Mouse (Mus musculus) layer of hippocampus, postnatal 36 days (tissue): Measurements from ENCODE around the gene Hsf5. TPM values are rescaled to one million over a fixed set of nuclear protein-coding genes. Genes with fewer than 3 reads are reported as not detected.

Source experiments
- DNase-seq, 2 experiments: peaks; one replicate each; pipeline ENCODE4 v3.0.0; 2022
- total RNA-seq, 2 experiments: library from RNA; stranded (reverse); gene quantifications; 2 replicates each; pipeline ENCODE4 v1.2.3; 2021

Gene Hsf5
- total RNA-seq = under 1 TPM; 0.22 to 0.78 TPM

DNA sequence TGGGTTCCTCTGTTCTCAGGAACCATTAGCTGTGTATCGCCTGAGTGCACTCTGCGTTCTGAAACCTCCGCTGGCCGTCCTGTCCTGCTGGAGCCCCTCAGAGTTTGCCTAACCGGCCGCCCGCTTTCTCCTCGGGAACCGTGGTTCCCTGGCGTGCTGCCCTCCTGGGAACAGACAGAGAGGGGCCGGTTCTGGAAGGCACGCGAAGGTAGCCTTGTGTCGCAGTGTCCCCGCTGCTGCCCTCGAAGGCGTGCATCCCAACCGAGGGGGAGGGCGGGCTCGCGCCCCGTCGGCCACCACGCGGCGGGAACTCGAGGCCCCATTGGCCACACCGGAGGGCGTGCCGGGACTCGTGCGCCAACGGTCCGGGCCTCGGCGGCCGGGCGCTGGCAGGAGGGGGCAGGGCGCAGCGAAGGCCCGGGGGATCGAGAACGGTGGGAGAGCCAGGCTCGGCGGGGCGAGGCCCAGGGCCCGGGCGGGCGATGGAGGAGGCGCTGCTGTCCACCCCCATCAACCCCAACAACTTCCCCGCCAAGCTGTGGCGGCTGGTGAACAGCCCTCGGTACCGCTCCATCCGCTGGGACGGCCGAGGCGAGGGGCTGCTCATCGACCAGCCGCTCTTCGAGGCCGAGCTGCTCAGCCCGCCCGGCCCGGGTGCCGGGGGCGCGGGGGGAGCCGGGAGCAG, at the start of gene Hsf5:
TSS of gene Hsf5 (plus strand) at position 375 of the 685 bp plus-strand sequence.
- DNase-seq = no peak

DNA sequence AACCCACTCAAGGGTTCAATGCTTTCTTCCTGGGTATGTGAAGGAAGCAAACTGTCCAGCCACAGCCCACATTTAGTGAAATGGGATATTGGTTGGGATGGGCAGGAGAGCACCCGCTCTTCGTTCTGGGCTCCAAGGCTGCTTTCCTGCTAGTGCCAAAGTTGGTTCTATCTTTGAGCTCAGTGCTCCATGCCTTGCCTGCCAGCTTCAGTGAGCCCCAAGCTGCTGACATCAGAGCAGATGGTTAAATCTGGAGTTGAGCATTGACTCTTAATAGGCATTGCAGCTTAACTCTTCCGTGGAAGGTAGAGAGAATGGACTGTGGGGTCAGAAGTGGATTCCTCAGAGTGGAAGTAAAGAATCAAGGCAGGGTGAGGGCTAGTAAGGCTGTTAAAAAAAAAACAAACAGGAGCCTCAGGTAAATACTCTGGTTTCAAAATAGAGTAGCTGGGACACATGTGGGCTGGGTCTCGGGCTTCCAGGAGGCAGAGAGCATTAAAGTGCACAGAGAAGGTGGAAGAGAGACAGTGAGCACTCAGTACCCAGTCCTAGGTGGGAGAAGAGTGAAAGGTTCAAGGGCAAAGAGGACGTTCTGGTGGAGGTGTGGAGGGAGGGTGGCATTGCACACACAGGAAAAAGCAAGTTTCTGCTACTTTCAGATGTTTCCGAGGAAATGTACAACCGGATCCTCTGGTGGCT, 48.6 kb upstream of the Hsf5 start, which contains the start of gene Sept4:
TSS of gene Sept4 (plus strand) at position 649 of the 699 bp plus-strand sequence.
- no peak for DNase-seq

DNA sequence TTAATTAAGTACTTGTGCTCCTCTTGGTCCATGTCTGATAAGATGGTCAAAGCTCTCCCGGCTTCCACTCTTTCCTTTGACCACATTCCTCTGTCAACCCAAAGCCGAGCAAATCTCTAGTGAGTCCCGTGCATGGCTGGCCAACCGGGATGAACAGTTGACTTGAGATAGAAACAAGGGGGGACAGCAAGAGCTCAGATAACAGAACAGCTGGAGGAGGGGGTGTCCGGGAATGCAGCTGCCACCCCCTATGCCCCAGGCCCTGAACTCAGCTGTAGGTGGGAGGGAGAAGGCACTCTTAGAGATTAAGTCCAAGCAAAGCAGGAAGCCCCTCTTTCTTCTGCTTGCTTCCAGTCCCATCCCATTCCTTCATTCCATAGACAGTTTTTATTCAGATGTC, 46.2 kb upstream of the Hsf5 start:
- no peak for DNase-seq

DNA sequence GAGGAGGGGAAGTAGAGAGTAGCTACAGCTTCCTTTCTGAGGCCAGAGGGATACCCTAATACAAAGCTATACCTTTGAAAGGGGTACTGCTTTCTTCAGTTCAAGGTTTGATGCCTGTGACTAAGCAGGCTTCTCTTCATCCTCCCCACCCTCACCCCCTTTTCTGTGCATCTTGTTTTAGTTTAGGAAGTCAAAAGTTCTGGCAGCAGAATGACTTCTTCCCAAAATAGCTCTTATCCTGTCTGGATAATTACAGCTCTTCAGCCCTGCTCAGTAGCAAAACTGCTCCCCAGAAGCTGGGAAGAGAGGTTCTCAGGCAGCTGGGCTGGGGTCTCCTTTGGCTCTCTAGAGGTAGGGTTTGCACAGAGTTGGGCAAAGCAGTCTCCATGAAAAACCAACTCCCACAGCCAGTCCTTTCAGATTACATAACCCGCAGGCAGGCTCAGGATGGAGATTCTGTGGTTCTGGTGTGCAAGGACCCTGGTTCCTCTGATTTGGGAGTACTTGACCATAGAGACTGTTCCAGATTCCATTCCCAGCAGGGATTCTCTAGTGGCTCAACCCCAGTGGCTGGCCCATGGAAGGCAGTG, 45.5 kb upstream of the Hsf5 start:
- DNase-seq = no peak

DNA sequence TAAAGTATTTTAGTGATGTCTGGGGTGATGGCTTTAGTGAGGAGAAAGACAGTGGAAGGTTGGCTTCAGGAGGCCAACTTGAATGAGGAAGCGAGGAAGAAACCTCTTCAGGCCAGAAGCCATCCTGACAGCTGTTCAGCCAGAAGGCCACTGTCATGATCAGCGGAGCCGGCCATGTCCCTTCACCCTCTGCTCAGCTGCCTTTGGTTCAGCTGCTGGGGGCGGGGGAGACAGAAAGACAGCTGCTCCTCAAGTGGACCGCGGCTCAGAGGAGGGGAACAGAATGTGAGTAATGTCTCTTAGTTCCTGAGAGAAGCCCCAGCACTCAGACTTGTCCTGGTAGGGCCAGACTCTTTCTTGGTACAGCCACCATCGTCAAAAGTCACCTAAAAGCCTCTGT, 43.2 kb upstream of the Hsf5 start:
- DNase-seq = no peak

DNA sequence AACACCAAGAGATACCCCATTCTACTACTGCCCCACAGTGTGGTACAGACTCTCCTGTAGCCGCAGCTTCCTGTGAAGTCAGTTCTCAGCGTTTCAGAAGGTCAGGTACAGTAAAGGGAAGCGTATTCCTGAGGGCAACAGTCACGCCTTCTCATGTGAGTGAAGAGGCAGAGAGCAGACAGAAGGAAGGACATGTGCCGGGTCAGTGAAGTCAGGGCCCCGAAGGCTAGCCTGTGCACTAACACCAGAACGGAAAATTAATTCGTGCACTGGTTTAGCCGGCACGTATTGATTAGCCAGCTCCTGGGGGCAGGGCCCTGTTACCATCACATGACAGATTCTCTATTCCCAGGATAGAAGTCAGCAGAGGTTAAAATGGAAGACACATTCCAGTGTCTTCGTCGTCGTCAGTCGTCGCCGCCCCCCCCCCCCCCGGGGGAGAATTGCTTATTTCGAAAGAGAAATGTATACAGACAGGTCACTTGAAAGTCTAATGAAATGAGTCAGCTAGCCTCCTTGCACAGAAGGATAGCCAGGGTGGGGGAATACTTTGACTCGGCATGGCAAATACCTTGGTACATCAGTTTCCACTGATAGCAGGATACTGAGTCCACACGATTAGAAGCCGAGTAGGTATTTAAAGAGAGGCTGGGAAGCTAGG, 42.3 kb upstream of the Hsf5 start:
- no peak for DNase-seq

DNA sequence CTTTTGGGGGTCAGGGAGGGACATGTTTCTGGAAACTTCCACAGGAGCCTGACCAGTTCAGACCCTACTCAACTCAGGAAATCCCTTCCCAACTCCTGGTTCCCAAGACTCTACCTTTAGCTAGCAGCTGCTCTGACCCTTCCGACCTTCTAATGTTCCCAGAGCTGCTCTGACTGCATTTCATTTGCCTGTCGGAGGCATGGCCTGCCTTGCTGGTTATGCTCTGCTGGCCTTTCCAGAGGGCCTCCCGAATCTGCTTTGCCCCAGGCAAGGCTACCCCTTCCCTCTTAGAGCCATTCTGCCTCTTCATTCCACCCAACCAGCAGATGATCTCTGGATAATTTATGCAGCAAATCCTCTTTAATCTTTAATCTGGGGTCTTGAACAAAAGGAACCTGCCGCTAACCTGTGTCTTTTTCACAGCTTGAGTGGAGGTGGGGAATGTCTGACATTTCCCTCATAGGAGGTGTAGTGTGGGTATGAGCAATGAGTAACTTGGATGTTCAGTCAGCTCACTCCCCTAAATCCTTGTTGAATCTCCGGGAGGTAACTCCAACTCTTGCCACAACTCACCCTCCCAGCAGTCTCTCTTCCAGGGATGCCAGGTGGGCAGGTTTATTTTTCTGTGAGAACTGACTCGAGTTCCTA, 39.2 kb upstream of the Hsf5 start:
- no peak for DNase-seq

DNA sequence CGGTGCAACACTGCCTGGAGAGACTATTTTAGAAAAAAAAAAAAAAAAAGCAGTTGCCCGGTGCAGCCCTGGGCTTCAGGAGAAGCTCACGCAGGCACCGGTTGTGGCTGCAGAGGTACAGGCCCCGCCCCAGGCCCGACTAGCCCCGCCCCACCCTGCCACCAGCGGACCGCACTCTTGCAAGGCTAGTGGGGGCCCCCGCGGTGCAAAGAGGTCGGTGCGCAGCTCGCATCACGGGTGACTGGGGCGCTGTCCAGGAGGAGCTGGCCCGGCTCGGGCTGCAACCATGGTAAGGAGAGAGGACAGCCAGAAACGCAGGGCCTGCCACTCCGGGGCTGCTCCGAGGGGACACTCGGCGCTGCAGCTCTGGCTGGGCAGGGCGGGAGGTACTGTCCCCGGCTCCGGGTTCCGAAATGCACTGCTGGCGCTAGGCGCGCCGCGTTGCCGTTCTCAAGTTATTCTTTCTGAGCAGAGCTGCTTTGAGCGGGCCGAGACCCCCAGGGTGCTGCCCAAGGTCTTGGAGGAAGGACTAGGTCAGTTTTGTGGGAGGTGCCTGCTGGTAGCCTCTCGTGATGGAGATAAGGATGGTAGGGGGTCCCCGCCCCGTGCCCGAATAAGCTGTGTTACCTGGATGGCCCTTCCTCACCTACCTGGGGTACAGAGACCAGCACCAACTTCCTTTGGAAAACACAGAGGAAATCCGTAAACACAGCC, 38.6 kb upstream of the Hsf5 start:
- DNase-seq = peak; percentile 70 to 73

DNA sequence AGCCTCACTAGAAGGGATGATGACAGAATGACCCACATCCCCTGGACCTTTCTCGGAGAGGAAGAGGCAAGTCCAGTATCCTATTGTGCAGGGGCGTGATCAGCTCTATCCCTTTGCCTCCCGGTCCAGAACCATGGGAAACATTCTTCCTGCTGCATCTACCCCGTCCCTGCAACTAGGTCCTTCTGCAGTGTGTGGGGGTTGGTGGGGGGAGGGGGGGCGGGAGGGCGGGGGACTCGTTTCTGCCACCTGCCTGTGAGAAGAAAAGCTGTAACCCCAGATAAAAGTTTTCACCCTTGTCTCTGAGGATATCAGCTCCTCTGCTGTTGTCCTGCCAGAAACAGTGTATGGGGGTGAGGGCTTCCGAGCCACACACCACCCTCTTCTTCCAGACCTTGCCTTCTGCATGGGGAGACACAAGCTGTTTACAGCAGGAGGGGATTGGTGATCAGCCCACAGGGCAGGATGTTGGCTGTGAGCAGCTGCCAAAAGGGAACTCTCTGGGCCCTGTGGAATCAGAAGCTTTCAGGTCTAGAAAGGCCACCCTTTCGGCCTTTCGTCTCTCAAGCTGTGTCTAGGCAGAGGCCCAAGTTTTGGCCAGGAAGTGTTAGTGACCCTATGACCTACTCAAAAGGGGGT, 37.9 kb upstream of the Hsf5 start:
- no peak for DNase-seq

DNA sequence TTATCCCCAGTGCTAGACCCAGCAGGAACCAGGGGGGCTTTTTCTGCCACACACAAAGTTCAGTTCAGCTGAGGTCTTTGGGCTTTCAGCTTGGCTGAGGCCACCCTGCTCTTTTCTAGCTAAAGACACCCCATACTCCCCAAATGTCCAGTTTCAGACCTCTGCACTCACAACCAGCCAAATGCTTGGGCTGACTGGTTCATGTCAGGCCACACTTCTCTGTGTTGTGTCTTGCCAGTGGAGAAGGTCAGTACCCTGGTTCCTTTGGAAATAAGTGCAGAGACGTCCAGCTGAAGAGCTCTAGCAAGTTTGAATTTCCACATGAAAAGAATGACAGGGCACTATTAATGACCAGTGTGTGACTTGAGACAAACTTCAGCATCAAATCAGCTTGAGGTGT, 37.3 kb upstream of the Hsf5 start:
- DNase-seq = no peak

DNA sequence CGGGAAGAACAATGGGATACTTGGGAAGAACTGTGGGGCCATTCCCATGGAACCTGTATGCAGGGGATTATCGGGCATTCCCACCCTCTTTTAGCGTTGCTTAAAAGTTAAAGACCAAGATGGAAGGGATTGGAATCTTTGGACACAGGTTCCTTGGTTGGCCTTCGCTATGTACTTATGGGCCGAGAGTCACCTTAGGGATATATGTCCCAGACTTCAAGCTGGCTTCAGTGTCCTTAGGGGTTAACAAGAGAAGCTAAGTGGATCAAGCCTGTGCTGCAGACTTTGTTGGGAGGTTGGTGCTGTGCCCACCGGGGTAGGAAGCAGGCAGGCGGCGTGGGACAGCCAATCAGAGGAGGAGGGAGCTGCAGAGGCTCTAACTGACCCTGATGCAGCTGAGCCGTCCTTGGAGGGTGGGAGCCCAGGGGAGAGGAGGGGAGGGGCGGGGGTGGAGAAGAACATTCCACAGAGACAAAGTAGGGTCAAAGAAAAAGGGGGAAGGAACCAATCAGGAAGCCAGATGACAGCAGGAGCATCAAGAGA, 36.4 kb upstream of the Hsf5 start:
- DNase-seq = no peak

DNA sequence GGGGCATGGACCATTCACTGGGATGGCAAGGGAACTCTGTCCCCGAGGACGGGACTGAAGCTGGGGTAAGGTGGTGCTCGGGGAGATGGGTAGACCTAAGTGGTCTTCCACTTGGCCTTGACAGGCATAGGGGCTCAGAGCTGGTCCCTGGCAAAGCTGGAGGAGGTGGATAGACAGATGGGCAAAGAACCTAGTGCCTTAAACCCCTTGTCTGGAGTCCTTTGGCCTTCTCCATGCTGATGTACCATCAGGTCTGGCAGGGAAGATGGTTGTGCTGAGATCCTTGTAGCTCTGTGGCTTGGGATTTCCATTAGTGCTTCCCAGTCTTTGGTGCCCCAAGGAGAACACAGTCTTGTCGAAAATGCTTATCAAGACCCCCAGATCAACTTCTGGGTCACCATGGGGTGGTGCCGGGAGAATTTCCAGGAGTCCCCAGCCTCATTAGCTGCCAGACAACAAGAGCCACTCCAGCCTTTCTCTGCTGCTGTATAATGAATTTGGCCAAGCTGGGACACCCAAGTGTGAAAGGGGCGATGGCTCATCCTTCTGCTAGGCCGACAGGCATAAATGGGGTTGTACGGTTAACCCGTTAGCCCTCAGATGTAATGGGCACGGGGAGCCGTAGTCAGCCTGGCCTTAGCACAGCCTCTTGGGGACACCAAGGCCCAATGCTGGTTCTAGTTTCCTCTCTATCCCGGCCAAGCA, 35.7 kb upstream of the Hsf5 start:
- DNase-seq = no peak

DNA sequence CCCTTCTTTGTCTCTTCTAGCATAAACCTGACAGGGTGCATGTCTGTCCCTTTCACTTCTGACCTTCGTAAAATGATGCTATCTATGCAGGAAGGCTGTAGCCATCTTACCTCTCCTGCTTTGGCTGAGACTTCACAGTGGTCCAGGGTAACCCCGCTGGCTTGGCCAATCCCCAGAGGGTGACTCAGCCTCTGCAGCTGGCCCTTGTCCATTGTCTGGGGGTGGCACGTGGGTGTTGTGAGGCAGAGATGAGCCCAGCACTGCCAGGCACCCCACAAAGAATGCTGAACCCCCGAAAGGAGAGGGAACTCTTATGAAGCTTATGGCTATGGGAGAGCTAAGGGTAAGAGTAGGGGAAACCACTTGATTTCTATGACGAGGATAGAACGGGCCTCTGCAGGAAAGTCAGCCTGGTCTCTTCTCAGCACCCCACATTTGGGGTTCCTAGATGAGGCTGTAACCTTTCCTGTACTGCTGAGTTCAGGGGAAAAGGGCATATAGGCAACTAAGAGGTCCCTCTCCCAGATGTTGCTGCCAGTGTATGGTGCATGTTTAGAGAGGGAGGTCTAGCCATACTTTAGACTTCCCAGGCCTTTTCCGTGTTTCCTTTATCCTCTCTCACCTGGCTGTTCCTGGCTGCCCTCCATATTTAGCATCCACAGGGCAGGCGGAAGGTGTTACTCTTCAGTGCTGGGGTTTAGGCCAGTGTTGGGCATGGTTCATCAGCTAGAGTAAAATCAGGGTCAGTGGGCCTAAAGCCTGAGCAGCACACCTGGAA, 34.8 kb upstream of the Hsf5 start:
- DNase-seq = peak; percentile 63 to 66

DNA sequence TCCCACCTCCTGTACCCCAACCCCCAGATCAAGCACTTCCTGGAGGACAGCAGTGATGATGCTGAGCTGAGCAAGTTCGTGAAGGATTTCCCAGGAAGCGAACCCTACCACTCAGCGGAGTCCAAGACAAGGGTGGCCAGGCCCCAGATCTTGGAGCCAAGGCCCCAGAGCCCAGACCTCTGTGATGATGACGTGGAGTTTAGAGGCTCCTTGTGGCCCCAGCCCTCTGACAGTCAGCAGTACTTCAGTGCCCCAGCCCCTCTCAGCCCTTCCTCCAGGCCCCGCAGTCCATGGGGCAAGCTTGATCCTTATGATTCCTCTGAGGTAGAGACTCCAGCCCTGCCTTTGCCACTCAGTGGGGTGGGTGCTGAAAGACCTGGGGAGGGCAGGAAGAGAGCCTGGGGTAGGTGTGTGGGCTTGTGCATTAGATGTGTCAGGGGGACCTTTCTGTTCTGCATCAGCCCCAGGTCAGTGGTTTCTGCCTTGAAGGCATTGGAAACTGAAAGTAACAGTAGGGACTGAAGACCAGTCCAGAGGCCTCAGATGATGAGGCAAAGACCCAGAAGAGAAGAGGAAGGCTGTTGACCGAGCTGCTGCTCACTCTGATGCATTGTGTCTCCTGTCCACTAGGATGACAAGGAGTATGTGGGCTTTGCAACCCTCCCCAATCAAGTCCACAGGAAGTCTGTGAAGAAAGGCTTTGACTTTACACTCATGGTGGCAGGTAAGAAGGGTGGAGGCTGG, 33.5 kb upstream of the Hsf5 start:
- DNase-seq = no peak

DNA sequence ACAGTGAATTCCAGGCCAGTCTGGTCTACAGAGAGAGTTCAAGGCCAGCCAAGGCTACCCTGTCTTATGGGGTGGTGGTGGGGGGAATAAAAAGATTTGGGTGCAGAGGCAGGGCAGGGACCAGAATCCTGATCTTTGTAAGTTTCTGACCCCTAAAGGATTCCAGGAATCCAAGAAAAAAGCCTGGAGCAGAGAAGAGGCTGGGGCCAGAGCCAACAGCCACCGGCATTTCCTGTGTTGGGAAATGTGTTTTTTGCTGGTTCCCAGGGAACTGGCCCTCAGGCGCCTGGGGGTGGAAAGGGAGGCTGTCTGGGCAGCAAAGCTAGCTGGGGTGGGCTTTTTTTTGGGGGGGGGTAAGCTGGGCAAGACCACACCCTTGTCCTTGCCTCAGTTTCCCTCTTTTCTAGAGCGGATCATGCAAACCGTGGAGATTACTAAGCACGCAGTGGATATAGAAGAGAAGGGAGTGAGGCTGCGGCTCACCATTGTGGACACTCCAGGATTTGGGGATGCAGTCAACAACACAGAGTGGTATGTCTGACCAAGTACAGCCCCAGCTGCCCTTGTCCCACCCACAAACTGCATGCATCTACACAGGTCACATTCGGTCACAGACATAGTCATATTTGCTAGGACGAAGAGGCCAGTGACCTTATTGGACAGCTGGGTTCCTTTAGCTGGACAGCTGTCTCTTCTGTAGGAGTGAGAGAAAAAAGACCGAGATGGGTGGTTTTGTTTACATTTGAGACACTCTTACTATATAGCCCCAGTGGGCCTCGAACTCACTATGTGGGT, 32.1 kb upstream of the Hsf5 start:
- no peak for DNase-seq

DNA sequence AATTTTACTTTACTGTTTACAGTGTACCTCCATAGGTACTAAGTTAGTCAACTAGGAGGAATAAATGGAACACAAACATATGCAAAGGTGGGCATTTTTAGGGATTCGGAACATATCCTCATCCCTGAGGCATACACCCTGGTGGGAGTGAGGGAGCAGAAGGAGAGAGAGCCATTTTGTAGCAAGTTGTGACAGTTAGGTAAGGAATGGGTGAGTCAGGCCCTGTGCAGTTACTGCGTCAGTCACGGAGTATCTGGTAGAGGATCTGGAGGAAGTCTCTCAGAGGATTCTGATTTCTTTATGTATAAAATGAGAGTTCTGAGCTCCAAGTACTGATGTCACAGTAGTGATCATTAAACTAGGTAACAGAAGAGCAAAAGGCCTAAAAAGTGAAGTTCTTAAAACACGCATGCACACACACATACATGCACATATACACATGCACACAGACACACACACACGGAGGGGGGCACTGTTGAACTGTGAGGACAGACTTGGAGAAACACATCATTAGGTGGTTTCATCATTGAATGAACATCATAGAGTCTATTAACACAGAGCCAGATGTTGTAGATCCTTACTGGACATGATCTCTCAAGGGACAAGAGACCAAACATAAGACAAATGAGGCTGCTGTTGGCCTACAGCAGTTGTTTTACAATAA, 29.6 kb upstream of the Hsf5 start:
- DNase-seq = no peak

DNA sequence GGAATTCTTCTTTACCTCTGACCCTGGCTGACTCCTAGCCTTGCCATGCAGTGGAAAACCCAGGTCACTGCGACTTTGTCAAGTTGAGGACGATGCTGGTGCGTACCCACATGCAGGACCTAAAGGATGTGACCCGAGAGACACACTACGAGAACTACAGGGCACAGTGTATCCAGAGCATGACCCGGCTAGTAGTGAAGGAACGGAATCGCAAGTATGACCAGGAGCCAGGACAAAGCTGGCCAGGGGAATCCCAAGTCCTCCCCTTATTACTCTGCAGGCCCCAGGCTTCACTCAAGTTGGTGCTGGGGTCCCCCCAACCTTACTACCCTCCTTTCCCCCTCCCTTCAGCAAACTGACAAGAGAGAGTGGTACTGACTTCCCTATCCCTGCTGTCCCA, 27.4 kb upstream of the Hsf5 start:
- DNase-seq = no peak
